Mouse (Mus musculus) gastrocnemius, adult 8-10 months (tissue): ENCODE data around the gene Ciita. TPM values are rescaled to one million over a fixed set of nuclear protein-coding genes. Genes with fewer than 3 reads are reported as not detected.

Source experiments
- DNase-seq, 2 experiments: peaks; one replicate each; pipeline ENCODE4 v3.0.0; 2022; ENCODE audit warnings: low spot score in 2 of 2
- total RNA-seq, 4 experiments: library from RNA; stranded (reverse); gene quantifications; 2 replicates each; pipeline ENCODE4 v1.2.4; 2022

Ciita gene
- total RNA-seq, 4 experiments from 2014 or later = 0.05 to 0.17 (median 0.16) TPM; not detected in 1

- DNase-seq = no peak
Observed at GRCm38 (mm10) chr16:10548938-10549337, 69.1 kb downstream of the Ciita start.

- DNase-seq = no peak
Observed at GRCm38 (mm10) chr16:10549600-10549999, 69.7 kb downstream of the Ciita start.

- DNase-seq = no peak
Observed at GRCm38 (mm10) chr16:10551592-10551991, 71.7 kb downstream of the Ciita start.

DNA sequence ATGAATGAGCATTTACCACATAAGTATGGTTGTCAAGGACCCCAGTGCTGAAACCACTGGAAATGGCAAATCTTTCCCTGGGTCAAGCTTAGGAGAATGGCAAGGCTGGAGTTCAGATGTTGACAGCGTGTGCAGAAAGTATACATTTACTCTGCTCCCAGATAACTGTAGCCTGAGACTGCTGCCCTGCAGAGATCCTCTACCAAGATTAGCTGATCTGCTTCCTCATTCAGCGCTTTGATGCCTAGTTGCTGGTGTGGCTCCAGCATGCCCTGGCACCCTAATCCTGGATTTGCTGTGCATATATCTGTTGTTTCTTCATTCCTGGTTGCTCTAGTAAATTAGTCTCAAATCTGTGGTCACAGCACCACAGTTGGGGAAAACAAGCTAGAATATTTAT, 74.0 kb downstream of the Ciita start:
- DNase-seq = no peak

DNA sequence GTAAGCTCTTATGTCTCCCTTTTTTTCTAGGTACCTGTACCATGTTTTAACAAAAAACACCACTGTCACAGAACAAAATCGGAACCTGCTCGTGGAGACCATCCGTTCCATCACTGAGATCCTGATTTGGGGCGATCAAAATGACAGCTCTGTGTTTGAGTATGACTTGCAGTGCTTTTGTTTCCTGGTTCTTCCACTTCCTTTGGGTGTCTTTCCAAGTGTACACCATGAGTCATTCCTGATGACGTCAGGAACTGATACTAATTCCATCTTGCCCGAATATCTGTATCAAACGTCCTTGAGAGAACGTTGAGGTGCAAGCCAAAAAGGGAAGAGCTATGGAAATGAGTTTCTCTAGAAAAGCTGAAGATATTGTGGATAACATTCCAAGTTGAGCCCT, 80.1 kb downstream of the Ciita start:
- DNase-seq = no peak

- DNase-seq = peak; percentile 31 to 51
Observed at GRCm38 (mm10) chr16:10565278-10565885, 85.5 kb downstream of the Ciita start.

- DNase-seq = no peak
Observed at GRCm38 (mm10) chr16:10567153-10567552, 87.3 kb downstream of the Ciita start.

DNA sequence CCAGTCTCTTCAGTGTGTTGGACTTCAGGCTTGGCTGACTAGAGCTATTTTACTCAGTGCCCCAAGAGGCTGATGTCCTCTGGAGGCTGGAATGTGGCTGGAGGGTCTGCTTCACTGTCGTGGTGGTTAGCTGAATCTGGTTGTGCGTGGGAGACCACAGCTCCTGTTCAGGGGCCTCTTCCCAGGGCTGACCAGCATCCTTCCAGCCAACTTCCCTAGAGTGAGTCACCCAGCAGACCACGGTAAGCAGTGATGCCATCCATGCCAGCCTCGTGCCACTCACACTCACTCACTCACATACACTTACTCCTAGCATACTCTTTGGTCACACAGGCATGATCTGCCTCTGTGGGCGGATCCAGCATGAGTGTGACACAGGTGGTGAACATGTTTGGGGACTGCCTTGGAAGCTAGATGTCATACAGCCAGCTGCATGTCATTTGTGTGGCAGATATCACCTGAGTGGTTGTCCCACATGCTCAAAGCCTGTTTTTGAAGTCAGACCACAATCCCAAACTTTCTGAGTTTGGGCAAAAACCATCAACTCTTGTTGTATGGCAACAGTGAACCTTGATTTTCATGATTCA, 90.0 kb downstream of the Ciita start:
- no peak for DNase-seq

DNA sequence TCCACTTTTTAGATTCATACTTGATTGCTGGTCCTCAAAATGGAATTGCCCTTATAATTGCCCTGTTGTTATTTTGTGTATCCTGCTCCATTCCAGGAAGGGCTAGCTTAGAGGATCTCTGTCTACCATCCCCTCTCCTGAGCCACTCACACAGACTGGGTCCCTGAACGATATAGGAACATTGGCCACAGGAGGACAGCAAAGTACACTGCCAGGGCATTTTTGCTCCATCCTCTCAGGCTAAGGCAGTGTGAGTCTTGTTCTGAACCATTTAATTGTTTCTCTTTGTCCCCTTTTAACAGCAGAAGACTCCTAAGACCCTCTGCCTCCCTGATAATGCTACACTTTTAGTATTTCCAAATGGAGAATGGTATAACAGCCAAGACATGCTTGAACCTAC, 90.8 kb downstream of the Ciita start:
- peak; percentile 28 to 40 for DNase-seq

DNA sequence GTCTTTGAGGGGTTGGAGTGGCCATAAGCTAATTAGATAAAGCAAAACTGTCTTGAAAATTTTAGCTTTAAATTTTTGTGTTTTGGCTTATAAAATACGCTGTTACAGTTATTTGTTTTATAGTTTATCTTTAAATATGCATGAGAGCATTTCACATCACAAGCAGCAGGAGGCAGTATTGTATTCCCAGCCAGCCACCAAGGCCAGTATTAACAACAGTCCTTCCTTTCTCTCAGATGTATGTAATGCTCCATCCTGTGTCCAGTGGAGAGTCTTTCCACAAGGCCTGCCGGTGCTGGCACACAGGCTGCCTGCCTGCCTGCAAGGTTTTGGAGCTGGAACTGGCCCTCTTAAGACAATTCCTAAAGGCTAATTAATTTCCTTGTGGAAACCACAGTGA, 92.0 kb downstream of the Ciita start:
- DNase-seq = no peak

- peak in 1 of 2 experiments; percentile 50 for DNase-seq
Observed at GRCm38 (mm10) chr16:10574936-10575335, 95.1 kb downstream of the Ciita start.

DNA sequence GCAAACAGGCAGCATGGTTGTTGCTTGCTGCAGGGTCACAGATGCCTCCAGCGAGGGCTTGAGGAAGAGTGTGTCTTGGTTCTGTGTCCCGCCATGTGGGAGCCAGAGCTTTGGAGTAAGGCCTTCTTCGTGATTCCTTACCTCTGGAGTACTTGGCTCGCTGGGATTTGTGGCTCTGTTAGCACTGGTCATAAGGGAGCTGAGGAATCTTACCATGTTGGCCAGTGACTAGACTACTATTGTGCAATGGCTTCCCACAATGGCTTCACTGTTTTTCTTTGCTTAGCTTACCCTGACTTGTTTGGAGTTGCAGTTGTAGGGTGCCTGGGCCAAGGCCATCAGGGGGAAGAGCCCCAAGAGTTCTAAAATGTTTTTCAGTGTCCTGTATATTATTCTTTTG, 96.1 kb downstream of the Ciita start:
- DNase-seq = no peak

- DNase-seq = no peak
Observed at GRCm38 (mm10) chr16:10577548-10577947, 97.7 kb downstream of the Ciita start.

Other genes starting within 250 kb of the Ciita start
- 1 to 10 TPM; 3.0 to 4.8 (median 4.1) TPM for gene Emp2, start 166.1 kb upstream of the Ciita start, total RNA-seq
- not detected for gene Tekt5, start 84.6 kb upstream of the Ciita start, total RNA-seq
- 1 to 10 TPM; 5.7 to 7.8 (median 6.8) TPM for gene Nubp1, start 68.1 kb upstream of the Ciita start, total RNA-seq
- under 1 TPM; 0.08 to 0.24 (median 0.14) TPM for gene Tvp23a, start 32.7 kb upstream of the Ciita start, total RNA-seq
- gene Dexi, start 63.0 kb downstream of the Ciita start, total RNA-seq = 10 to 100 TPM; 40.4 to 70.4 (median 53.3) TPM
- 10 to 100 TPM; 55.6 to 90.9 (median 70.4) TPM for gene Clec16a, start 65.3 kb downstream of the Ciita start, total RNA-seq